Mouse (Mus musculus) stomach, embryonic 14.5 days (tissue): ENCODE results near the gene Ogdh. TPM values are rescaled to one million over a fixed set of nuclear protein-coding genes. Genes with fewer than 3 reads are reported as not detected.

Experiments used
- ATAC-seq: fragments of 200-750 bp; cut with Nextera tagmentation; 2 replicates; pipeline ENCODE4 v1.8.0; 2017; ENCODE audit warnings: low read depth, moderate TSS enrichment; ENCODE audit not compliant: insufficient number of reproducible peaks, insufficient read depth, low FRiP score
- H3K27ac ChIP-seq: fragments of 300-500 bp; sonication (generic); 2 replicates; pipeline ENCODE4 v1.5.1; 2014; ENCODE audit warnings: mild to moderate bottlenecking, low read length, moderate library complexity, mixed read lengths
- H3K27me3 ChIP-seq: fragments of 300-500 bp; sonication (generic); 2 replicates; pipeline ENCODE4 v1.6.1; 2014; ENCODE audit warnings: low read length, control low read depth, mixed read lengths; ENCODE audit not compliant: control insufficient read depth, insufficient read depth
- H3K36me3 ChIP-seq: fragments of 300-500 bp; sonication (generic); 2 replicates; pipeline ENCODE4 v1.6.1; 2014; ENCODE audit warnings: mild to moderate bottlenecking, control low read depth, low read length, moderate library complexity, mixed read lengths; ENCODE audit not compliant: control insufficient read depth, insufficient read depth
- H3K4me1 ChIP-seq: fragments of 300-500 bp; sonication (generic); 2 replicates; pipeline ENCODE4 v1.6.1; 2014; ENCODE audit warnings: low read length, control low read depth, mixed read lengths; ENCODE audit not compliant: control insufficient read depth, insufficient read depth
- H3K4me2 ChIP-seq: fragments of 300-500 bp; sonication (generic); replicated peaks from 2 replicates; pipeline ENCODE4 v1.6.1; 2014; ENCODE audit warnings: low read depth, low read length, control low read depth
- H3K4me3 ChIP-seq: fragments of 300-500 bp; sonication (generic); 2 replicates; pipeline ENCODE4 v1.5.1; 2014; ENCODE audit warnings: low read depth, low read length, control low read depth
- H3K9ac ChIP-seq: fragments of 300-500 bp; sonication (generic); replicated peaks from 2 replicates; pipeline ENCODE4 v1.6.1; 2014; ENCODE audit warnings: low read depth, mild to moderate bottlenecking, control low read depth, low read length, moderate library complexity, mixed read lengths
- H3K9me3 ChIP-seq: fragments of 300-500 bp; sonication (generic); 2 replicates; pipeline ENCODE4 v1.6.1; 2016; ENCODE audit warnings: low read depth, low read length, control low read depth; ENCODE audit not compliant: control insufficient read depth
- WGBS: fragments of 180-500 bp; shearing (Covaris S2); extraction: QIAGEN DNeasy Blood & Tissue Kit; methylation state at CpG from one replicate; pipeline ENCODE4 v1.1.7; 2014; 5-methylcytosine and 5-hydroxymethylcytosine counted together
- microRNA-seq: library from miRNA; unstranded; fragments of <30 nt; microRNA quantifications from one replicate; pipeline ENCODE4, GENCODE M21; 2016
- polyA plus RNA-seq: library from polyadenylated mRNA; unstranded; fragments of >200 nt; fragmentation: Nextera tagmentation; extraction: Ambion mirVana; gene quantifications from 2 replicates; pipeline ENCODE4 v1.2.1, GENCODE M21; 2014

Ogdh gene
- polyA plus RNA-seq, 1 experiment from 2014 or later: 89.1 TPM

GRCm38 (mm10) chr11:6398141-6398540 lies 106.7 kb downstream of the Ogdh start:
- 91% methylated on average over 10 of the region's 10 CpGs for WGBS
- H3K36me3 ChIP-seq: peaks cover 71% of the 10 kb centered on the region
- ATAC-seq: no peak

GRCm38 (mm10) chr11:6402515-6403510 lies 111.4 kb downstream of the Ogdh start:
- Histone ChIP-seq H3K4me3 (no peak overlapping the region), H3K9ac (no peak overlapping the region), H3K4me2 (no peak overlapping the region), H3K9me3 (no peaks in the 10 kb centered on the region), H3K27me3 (no peaks in the 10 kb centered on the region), H3K36me3 (peaks cover 69% of the 10 kb centered on the region), H3K4me1 (peaks cover 29% of the 10 kb centered on the region), H3K27ac (no peak overlapping the region)
- no peak for ATAC-seq
- WGBS: 86% methylated on average over 19 of the region's 19 CpGs

More at GRCm38 (mm10) chr11:6398141-6398540, 106.7 kb downstream of the Ogdh start:
- no peak overlapping the region for H3K4me2 ChIP-seq
- no peak overlapping the region for H3K27ac ChIP-seq
- no peak overlapping the region for H3K9ac ChIP-seq
- no peaks in the 10 kb centered on the region for H3K9me3 ChIP-seq
- H3K4me3 ChIP-seq: no peak overlapping the region
- no peaks in the 10 kb centered on the region for H3K27me3 ChIP-seq
- no peaks in the 10 kb centered on the region for H3K4me1 ChIP-seq

- Histone ChIP-seq H3K9me3 (no peaks in the 10 kb centered on the region), H3K27ac (no peak overlapping the region), H3K4me2 (no peak overlapping the region), H3K9ac (no peak overlapping the region), H3K4me1 (peaks cover 29% of the 10 kb centered on the region), H3K27me3 (no peaks in the 10 kb centered on the region), H3K36me3 (peaks cover 60% of the 10 kb centered on the region), H3K4me3 (no peak overlapping the region)
- WGBS: 92% methylated on average over 5 of the region's 5 CpGs
- ATAC-seq: no peak
Observed at GRCm38 (mm10) chr11:6403830-6404405, 112.5 kb downstream of the Ogdh start.

DNA sequence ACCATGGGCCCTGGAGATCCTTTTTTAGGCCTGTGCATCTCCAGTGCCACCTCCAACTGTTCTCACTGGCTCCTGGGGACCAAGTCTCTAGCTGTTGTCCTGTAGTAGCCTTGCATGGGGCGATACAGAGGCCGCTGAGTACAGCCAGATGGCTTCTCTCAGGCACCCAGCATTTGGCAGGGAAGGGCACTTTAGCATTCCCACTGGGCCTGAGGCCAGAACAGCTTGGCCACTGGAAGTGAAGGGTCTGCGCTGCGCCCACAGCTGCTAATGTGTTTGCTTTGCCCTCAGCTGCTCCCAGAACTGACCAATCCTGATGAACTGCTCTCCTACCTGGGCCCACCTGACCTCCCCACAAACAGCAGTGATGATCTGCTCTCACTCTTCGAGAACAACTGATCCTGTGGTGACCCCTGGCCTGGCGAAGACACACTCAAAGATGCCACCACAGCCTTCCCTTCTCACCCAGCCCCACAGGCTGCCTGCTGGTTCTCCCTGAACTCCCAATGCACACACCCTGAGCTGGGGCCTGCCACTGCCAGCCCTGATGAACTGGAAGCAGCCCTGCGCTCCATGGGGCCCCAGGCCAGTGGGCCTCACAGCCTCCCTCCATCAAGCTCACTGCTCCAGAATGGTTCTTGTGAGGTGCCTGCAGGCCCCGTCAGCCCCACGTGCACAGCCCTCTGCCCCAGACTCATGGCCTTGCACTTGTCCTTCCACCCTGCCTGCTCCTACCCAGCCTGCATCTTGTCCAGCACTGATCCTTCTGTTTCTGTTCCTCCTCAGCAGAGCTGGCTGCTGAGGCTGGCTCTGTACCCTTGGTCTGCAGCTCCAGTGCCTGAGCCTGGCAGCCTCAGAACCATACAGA lies 113.5 kb downstream of the Ogdh start:
- Histone ChIP-seq H3K4me2 (no peak overlapping the region), H3K9ac (no peak overlapping the region), H3K9me3 (no peaks in the 10 kb centered on the region), H3K27ac (peak overlapping the region; percentile 91), H3K4me1 (peaks cover 29% of the 10 kb centered on the region), H3K36me3 (peaks cover 50% of the 10 kb centered on the region), H3K4me3 (no peak overlapping the region), H3K27me3 (no peaks in the 10 kb centered on the region)
- 0 out of 2 replicates have a peak, but pooled peaks have one; percentile 3 for ATAC-seq
- WGBS: 65% methylated on average over 9 of the region's 9 CpGs

- Histone ChIP-seq H3K4me1 (peaks cover 29% of the 10 kb centered on the region), H3K27me3 (no peaks in the 10 kb centered on the region), H3K4me3 (no peak overlapping the region), H3K36me3 (peaks cover 44% of the 10 kb centered on the region), H3K9me3 (no peaks in the 10 kb centered on the region), H3K4me2 (no peak overlapping the region), H3K27ac (peak overlapping the region; percentile 91), H3K9ac (no peak overlapping the region)
- peak; percentile 40; the same call in 1 of the 2 replicates for ATAC-seq
- WGBS: 38% methylated on average over 4 of the region's 4 CpGs
Observed at GRCm38 (mm10) chr11:6405591-6406081, 114.2 kb downstream of the Ogdh start.

Small RNA genes within 50 kb of the gene (microRNA-seq; reads per million reads assigned to microRNA genes)
- gene Mir7651: not detected

Other genes starting within 250 kb of the Ogdh start
- 2.5 and 2.6 TPM in 2 replicates for gene Camk2b, start 225.3 kb upstream of the Ogdh start, polyA plus RNA-seq
- gene A730071L15Rik, start 91.6 kb upstream of the Ogdh start, polyA plus RNA-seq: 0.64 and 0.93 TPM in 2 replicates
- 39.8 and 42.0 TPM in 2 replicates for gene Nudcd3, start 91.2 kb upstream of the Ogdh start, polyA plus RNA-seq
- gene Npc1l1, start 61.5 kb upstream of the Ogdh start, polyA plus RNA-seq: 0.06 and 0.08 TPM in 2 replicates
- gene Ddx56, start 23.9 kb upstream of the Ogdh start, polyA plus RNA-seq: 96.3 and 100 TPM in 2 replicates
- 119 and 125 TPM in 2 replicates for gene Tmed4, start 16.8 kb upstream of the Ogdh start, polyA plus RNA-seq
- 12.6 and 14.3 TPM in 2 replicates for gene Zmiz2, start 97.4 kb downstream of the Ogdh start, polyA plus RNA-seq
- 5,529 and 5,614 TPM in 2 replicates for gene Ppia, start 123.8 kb downstream of the Ogdh start, polyA plus RNA-seq
- gene H2afv, start 152.8 kb downstream of the Ogdh start, polyA plus RNA-seq: 524 and 623 TPM in 2 replicates
- gene Purb, start 184.3 kb downstream of the Ogdh start, polyA plus RNA-seq: 34.6 and 35.5 TPM in 2 replicates
- 1.1 and 1.3 TPM in 2 replicates for gene Myo1g, start 229.3 kb downstream of the Ogdh start, polyA plus RNA-seq